Mouse (Mus musculus): ENCODE measurements at regions not wholly inside any gene's neighbourhood (a gene's known extent, or its start where the extent isn't known, plus 50 kb on each side); places are given as distances from the start of the nearest gene placed in this dataset.

DNA sequence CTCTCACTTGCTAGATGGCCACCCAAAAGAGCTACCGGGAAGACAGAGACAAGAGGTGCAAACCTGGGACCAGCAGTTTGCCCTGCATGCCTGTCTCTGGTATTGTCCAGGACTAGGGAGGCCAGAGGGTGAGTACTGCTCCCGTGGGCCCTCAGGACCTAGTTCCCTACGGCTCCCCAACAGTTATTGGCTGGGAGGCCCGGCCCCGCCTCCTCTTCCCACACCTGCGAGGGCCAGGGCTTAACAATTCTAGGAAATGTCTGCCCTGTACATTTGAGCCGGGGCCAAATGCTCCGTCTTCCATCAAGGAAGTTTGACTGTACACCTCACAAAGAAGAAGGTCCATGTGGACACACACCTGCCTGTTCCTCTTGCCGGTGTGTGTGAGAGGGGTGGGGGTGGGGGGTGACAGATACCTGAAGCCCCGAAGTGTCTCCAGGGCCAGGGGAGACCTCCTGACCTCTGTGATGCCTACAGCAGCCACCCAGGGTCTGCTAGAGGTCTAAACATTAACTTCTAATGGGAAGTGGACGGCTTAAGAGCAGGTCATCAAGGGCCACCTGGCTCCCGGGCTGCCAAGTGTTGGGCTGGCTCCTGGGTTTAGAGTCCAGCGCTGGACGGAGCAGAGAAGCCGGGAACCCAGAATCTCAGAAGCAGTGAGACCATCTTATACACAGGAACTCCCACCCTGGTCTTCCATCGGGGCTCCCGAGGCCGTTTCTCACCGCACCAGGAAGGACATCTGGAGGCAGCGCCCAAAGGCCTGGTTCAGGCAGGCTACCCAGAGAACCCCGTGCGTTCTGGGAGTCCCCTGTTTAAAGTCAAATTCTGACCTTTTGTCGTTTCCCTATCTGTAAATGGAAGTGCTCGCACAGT, 146.5 kb downstream of the Vegfa start:
- Histone ChIP-seq H3K27ac (ENCODE audit: insufficient read depth, low read length) (no peak overlapping the region), H3K4me3 (ENCODE audit: insufficient read depth, low read length) (no peak overlapping the region), H3K4me1 (ENCODE audit: control insufficient read depth, insufficient read depth, low read length) (no peaks in the 10 kb centered on the region)
- TF ChIP-seq CTCF (IDR thresholded peaks at IDR 0.05; ENCODE audit: extremely low read depth, insufficient read depth, low read length) (no peak), POLR2A (IDR thresholded peaks at IDR 0.05; ENCODE audit: extremely low read depth, insufficient read depth, low read length) (no peak)

DNA sequence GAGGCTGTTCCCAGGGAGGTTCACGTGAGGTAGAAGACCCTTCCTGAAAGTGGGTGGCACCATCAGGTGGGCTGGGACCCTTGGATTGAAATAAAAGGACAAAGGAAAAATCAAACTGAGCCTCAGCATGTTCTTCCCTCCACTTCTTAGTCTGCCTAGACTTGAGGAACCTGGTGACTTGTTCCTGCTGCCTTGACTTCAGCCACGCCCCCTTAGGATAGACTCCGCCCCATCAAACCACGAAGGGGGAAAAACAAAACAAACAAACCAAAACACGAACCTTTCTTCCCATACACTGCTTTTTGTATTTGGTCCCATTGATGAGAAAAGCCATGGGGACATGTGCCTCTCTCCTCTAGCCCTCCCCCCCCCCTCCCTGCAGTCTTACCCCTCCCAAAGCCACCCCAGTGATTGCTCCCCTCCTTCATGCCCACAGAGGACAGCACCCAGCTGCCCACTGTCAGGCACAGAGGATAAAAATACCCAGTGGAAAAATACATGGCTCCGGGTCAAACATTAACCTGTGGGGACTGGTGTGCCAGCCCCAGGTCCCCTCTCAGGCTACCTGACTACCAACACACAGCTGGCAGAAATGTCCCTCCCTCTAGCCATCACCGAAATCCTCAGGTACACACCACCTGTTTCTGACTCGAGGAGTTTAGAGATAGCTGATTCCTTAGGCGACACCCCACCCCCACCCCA, 148.0 kb downstream of the Vegfa start:
- Histone ChIP-seq H3K27ac (ENCODE audit: insufficient read depth, low read length) (no peak overlapping the region), H3K4me1 (ENCODE audit: control insufficient read depth, insufficient read depth, low read length) (no peaks in the 10 kb centered on the region), H3K4me3 (ENCODE audit: insufficient read depth, low read length) (no peak overlapping the region)
- TF ChIP-seq CTCF (IDR thresholded peaks at IDR 0.05; ENCODE audit: extremely low read depth, insufficient read depth, low read length) (no peak), POLR2A (IDR thresholded peaks at IDR 0.05; ENCODE audit: extremely low read depth, insufficient read depth, low read length) (no peak)

DNA sequence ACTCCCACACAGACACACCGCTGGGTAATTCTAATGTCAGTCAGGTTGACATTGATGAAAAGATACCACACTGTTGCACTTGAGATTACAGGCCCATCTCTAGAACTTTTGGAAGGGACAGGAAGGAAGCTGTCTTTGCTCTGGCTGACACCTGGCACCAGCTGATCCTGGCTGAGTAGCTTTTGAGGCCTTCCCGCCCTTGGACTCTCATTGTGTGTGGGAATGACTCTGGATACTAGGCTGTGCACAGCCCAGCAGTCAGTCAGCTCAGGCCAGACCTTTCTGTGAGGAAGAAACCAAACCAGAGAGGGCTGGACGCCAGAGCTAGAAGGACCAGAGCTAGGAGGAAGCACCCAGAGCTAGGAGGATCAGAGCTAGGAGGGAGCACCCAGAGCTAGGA, 149.0 kb upstream of the 1600014C23Rik start:
- H3K27ac ChIP-seq (ENCODE audit: insufficient read depth, low read length), result no peak overlapping the region
- H3K4me3 ChIP-seq (ENCODE audit: insufficient read depth, low read length), result no peak overlapping the region
- TF ChIP-seq CTCF (IDR thresholded peaks at IDR 0.05; ENCODE audit: extremely low read depth, insufficient read depth, low read length) (no peak), POLR2A (IDR thresholded peaks at IDR 0.05; ENCODE audit: extremely low read depth, insufficient read depth, low read length) (no peak)
- no peaks in the 10 kb centered on the region for H3K4me1 ChIP-seq (ENCODE audit: control insufficient read depth, insufficient read depth, low read length)

DNA sequence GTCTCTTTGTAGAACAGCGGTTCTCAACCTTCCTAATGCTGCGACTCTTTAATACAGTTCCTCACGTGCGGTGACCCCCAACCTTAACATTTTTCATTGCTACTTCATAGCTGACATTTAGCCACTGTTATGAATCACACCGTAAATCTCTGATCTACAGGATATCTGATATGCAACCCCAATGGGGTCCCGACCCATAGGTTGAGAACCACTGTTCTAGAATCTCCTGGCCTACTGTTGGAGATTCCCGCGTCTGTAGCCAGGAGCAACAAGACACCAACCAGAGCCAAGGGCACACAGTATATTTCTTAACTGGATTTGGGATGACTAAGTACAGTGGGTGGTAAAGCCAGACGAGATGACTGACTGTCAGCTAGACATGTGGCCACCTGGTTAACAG, 147.6 kb upstream of the 1600014C23Rik start:
- Histone ChIP-seq H3K4me3 (ENCODE audit: insufficient read depth, low read length) (no peak overlapping the region), H3K27ac (ENCODE audit: insufficient read depth, low read length) (no peak overlapping the region), H3K4me1 (ENCODE audit: control insufficient read depth, insufficient read depth, low read length) (no peaks in the 10 kb centered on the region)
- no peak for TF ChIP-seq CTCF (IDR thresholded peaks at IDR 0.05; ENCODE audit: extremely low read depth, insufficient read depth, low read length)
- no peak for TF ChIP-seq POLR2A (IDR thresholded peaks at IDR 0.05; ENCODE audit: extremely low read depth, insufficient read depth, low read length)

DNA sequence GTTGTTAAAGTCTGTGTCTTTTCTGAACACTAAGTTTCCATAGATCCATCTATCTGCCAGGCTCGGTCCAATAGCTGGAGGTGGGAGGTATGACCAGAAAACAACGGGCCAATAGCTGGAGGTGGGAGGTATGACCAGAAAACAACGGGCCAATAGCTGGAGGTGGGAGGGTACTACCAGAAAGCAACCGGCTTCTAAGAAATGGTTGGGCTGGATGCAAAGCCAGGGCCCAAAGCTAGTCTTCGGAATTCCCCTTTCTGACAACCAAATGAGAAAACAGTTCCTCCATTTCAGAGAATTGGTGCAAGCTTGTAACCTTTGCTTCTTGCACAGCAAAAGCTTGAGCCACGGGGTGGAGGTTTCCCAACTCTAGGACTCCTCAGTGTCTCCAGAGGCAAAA, 147.1 kb upstream of the 1600014C23Rik start:
- Histone ChIP-seq H3K4me1 (ENCODE audit: control insufficient read depth, insufficient read depth, low read length) (no peaks in the 10 kb centered on the region), H3K4me3 (ENCODE audit: insufficient read depth, low read length) (no peak overlapping the region), H3K27ac (ENCODE audit: insufficient read depth, low read length) (no peak overlapping the region)
- TF ChIP-seq CTCF (IDR thresholded peaks at IDR 0.05; ENCODE audit: extremely low read depth, insufficient read depth, low read length) (no peak), POLR2A (IDR thresholded peaks at IDR 0.05; ENCODE audit: extremely low read depth, insufficient read depth, low read length) (no peak)

DNA sequence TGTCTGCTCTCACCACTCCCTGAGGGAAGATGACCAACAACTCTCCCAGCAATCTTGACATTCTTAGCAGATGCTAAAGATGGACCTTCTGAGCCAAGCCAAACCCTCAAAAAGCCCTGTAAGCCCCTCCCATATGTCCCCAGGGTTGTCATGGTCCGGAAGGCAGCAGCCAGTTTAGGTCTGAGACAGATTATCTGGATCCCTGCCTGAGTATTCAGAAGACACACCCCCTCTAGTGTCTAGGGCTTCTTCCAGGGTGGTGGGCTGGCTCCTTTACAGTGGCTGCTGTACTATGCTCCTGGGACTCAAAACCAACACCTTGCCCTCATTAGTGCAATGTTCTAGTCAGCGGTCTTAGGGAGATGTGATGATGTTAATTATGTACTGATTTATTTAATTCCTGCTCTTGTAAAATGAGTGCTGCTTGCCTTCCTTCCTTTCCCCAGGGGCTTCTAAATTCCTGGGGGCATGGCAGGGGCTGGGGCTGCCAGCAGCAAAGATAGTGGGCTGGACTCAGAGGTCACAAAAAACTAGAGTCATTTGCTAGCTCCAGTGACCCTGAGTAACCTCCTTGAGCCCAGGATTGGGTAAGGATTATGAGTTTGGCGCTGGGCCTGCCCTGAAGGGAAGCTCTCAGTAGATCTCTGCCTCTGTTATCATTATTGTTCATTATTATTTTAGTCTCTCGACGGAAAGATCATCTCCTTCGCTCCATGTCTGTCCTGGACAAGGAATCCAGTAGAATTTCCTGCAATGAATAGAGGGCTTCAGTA, 146.0 kb upstream of the 1600014C23Rik start:
- TF ChIP-seq CTCF (IDR thresholded peaks at IDR 0.05; ENCODE audit: extremely low read depth, insufficient read depth, low read length), result no peak
- no peak for TF ChIP-seq POLR2A (IDR thresholded peaks at IDR 0.05; ENCODE audit: extremely low read depth, insufficient read depth, low read length)
- Histone ChIP-seq H3K27ac (ENCODE audit: insufficient read depth, low read length) (no peak overlapping the region), H3K4me1 (ENCODE audit: control insufficient read depth, insufficient read depth, low read length) (no peaks in the 10 kb centered on the region), H3K4me3 (ENCODE audit: insufficient read depth, low read length) (no peak overlapping the region)

DNA sequence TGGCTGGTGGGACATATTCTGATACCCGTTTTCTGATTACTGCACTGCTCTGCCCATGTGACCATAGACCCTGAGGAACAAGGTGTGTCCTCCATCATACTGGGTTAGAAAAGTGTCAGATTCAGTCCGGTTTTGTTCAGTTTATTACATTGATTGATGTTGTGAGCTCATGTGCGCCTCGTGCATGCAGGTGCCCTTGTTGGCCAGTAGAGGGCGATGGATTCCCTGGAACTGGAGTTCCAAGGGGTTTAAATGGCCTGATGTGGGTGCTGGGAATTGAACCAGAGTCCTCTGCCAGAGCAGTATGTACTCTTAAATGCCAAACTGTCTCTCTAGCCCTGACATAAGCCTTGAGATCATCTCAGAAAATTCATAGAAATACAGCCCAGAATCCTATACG, 144.8 kb upstream of the 1600014C23Rik start:
- Histone ChIP-seq H3K4me1 (ENCODE audit: control insufficient read depth, insufficient read depth, low read length) (no peaks in the 10 kb centered on the region; the same call in 1 of the 2 replicates), H3K27ac (ENCODE audit: insufficient read depth, low read length) (no peak overlapping the region), H3K4me3 (ENCODE audit: insufficient read depth, low read length) (no peak overlapping the region)
- no peak for TF ChIP-seq POLR2A (IDR thresholded peaks at IDR 0.05; ENCODE audit: extremely low read depth, insufficient read depth, low read length)

DNA sequence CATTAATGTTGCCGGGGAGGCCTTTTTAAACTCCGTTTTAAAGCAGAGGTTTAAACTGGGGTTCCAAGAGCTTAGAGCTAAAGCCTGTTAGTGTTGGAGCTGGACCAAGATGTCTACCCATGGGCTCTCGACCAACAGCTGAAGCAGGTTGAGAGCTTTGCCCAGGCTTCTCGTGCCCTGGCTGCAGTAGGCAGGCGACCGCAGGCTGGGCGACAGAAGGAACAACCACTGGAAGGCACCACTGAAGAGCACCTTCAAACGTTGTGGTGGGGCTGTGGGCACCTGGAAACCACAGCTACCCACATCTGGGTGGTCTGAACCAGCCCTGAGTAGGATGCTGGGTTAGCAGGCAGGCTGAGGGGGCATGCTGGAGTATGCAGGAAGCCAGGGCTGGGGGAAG, 141.7 kb upstream of the 1600014C23Rik start:
- H3K4me3 ChIP-seq (ENCODE audit: insufficient read depth, low read length), result no peak overlapping the region
- TF ChIP-seq POLR2A (IDR thresholded peaks at IDR 0.05; ENCODE audit: extremely low read depth, insufficient read depth, low read length) (no peak), CTCF (IDR thresholded peaks at IDR 0.05; ENCODE audit: extremely low read depth, insufficient read depth, low read length) (no peak)
- H3K27ac ChIP-seq (ENCODE audit: insufficient read depth, low read length), result no peak overlapping the region
- H3K4me1 ChIP-seq (ENCODE audit: control insufficient read depth, insufficient read depth, low read length), result peaks cover 1% of the 10 kb centered on the region; the same call in 1 of the 2 replicates

DNA sequence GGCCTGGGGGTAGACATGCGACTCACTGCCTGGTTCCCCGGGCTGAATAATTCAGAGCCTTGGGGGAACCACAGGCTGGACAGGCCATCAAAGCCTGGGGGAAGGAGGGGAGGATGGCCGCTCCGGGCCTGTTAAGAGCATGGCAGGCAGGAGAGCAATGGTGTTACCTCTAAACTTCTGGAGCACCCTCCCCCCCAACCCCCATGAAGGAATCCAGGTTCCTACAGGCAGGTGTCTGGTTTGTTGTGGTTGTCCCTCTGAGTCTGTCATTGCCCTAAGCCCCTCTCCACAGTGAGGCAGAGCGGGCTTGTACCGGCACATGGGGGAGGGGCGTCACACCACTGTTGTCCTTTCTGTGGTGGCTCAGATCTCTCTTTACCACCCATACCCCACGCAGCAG, 140.4 kb upstream of the 1600014C23Rik start:
- no peak overlapping the region for H3K27ac ChIP-seq (ENCODE audit: insufficient read depth, low read length)
- TF ChIP-seq CTCF (IDR thresholded peaks at IDR 0.05; ENCODE audit: extremely low read depth, insufficient read depth, low read length) (no peak), POLR2A (IDR thresholded peaks at IDR 0.05; ENCODE audit: extremely low read depth, insufficient read depth, low read length) (no peak)

More for the DNA sequence above, 140.4 kb upstream of the 1600014C23Rik start:
- Histone ChIP-seq H3K4me3 (ENCODE audit: insufficient read depth, low read length) (no peak overlapping the region), H3K4me1 (ENCODE audit: control insufficient read depth, insufficient read depth, low read length) (peaks cover 1% of the 10 kb centered on the region; the same call in 1 of the 2 replicates)
